Mouse (Mus musculus): ENCODE measurements at regions not wholly inside any gene's neighbourhood (a gene's known extent, or its start where the extent isn't known, plus 50 kb on each side); places are given as distances from the start of the nearest gene placed in this dataset.

GRCm38 (mm10) chr7:71816138-71816537 is 464.9 kb upstream of the Gm10295 start:
- TF ChIP-seq POLR2A (IDR thresholded peaks at IDR 0.05; ENCODE audit: insufficient read depth, low read depth, low read length): no peak
- TF ChIP-seq CTCF (IDR thresholded peaks at IDR 0.05; ENCODE audit: insufficient read depth, low read depth, low read length): no peak

Data from olfactory bulb, adult 2 months (tissue).